Mouse (Mus musculus) thymus, postnatal 10 days (tissue): ENCODE measurements around the gene Zmat5.

Experiments used
- DNase-seq, 2 experiments: peaks; one replicate each; pipeline ENCODE4 v3.0.0; 2021; ENCODE audit warnings: low spot score in 2 of 2

Zmat5 gene

GRCm38 (mm10) chr11:4704072-4704964 is at the start of gene Zmat5, which contains the start of gene Uqcr10:
Gene Zmat5 (plus strand): TSS chr11:4704678.
Gene Uqcr10 (minus strand): TSS chr11:4704342.
- peak; percentile 82 to 92 for DNase-seq

- no peak for DNase-seq
Measured at GRCm38 (mm10) chr11:4659818-4660217, 44.7 kb upstream of the Zmat5 start.

GRCm38 (mm10) chr11:4660309-4661025 is 44.0 kb upstream of the Zmat5 start:
- DNase-seq: no peak

- DNase-seq: no peak
Measured at GRCm38 (mm10) chr11:4661324-4661723, 43.2 kb upstream of the Zmat5 start.

- no peak for DNase-seq
Measured at GRCm38 (mm10) chr11:4661871-4662495, 42.5 kb upstream of the Zmat5 start.

GRCm38 (mm10) chr11:4662496-4662878 is 42.0 kb upstream of the Zmat5 start:
- no peak for DNase-seq

- DNase-seq: no peak
Measured at GRCm38 (mm10) chr11:4671736-4672135, 32.7 kb upstream of the Zmat5 start.

GRCm38 (mm10) chr11:4674593-4674992 is 29.9 kb upstream of the Zmat5 start:
- no peak for DNase-seq

GRCm38 (mm10) chr11:4675126-4675562 is 29.3 kb upstream of the Zmat5 start:
- no peak for DNase-seq

GRCm38 (mm10) chr11:4675693-4676092 is 28.8 kb upstream of the Zmat5 start:
- DNase-seq: no peak

- DNase-seq: no peak
Measured at GRCm38 (mm10) chr11:4677250-4677872, 27.1 kb upstream of the Zmat5 start.

GRCm38 (mm10) chr11:4678700-4679440 is 25.6 kb upstream of the Zmat5 start:
- DNase-seq: no peak

- no peak for DNase-seq
Measured at GRCm38 (mm10) chr11:4679441-4679832, 25.0 kb upstream of the Zmat5 start.

GRCm38 (mm10) chr11:4680126-4680525 is 24.4 kb upstream of the Zmat5 start:
- no peak for DNase-seq

- DNase-seq: no peak
Measured at GRCm38 (mm10) chr11:4683516-4683915, 21.0 kb upstream of the Zmat5 start.

GRCm38 (mm10) chr11:4684186-4684585 is 20.3 kb upstream of the Zmat5 start:
- no peak for DNase-seq

- DNase-seq: no peak
Measured at GRCm38 (mm10) chr11:4685071-4685470, 19.4 kb upstream of the Zmat5 start.

- DNase-seq: no peak
Measured at GRCm38 (mm10) chr11:4685510-4685909, 19.0 kb upstream of the Zmat5 start.

- no peak for DNase-seq
Measured at GRCm38 (mm10) chr11:4687027-4687426, 17.5 kb upstream of the Zmat5 start.

GRCm38 (mm10) chr11:4687874-4688273 is 16.6 kb upstream of the Zmat5 start:
- no peak for DNase-seq
